8 mouse cellular contexts compared by ENCODE assay signal in the genomic region with DNA sequence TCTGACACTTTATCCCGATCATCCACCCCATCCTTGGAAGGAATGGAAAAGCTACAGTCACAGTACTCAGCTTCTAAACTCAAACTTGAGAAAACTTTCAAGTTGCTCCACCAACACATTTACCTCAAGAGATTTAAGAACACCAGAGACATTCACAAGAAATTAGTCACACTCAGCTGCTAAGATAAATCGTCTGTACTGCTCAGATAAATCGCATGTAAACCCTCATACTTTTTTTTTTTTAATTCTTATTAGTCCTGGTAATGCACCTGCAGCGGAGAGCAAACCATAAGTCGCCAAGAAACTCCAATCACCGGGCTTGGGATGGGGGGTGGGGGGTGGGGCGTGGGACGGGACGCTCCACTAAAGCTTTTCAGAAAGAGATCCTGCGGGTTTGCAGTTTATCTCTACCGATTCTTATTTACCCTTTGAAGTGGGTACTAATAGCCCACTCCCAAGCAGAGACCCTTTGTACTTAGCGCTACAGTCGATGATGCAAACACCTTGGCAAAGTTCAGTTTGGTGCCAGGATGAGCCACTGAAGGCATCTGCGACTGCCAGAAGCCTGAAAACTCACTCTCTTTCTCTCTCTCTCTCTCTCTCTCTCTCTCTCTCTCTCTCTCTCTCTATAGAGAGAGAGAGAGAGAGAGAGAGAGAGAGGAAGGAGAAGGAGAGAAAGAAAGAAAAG. TPM values are rescaled to one million over a fixed set of nuclear protein-coding genes. Genes with fewer than 3 reads are reported as not detected.
DNase-seq lines count a peak whose midpoint lies in the region; ATAC-seq and TF ChIP-seq lines count a peak whose summit lies in the region.

No protein-coding gene starts in this region.

- TF ChIP-seq EP300 in CH12.LX (IDR thresholded peaks at IDR 0.05; ENCODE audit: low read length), result no peak

- 0 out of 2 replicates have a peak, but pooled peaks cover 6% of the 10 kb centered on the region for H3K27me3 ChIP-seq in heart, embryonic 12.5 days (replicated peaks)
- H3K27me3 ChIP-seq in CH12.LX (replicated peaks), result peaks cover 13% of the 10 kb centered on the region
- no peaks in the 10 kb centered on the region for H3K27me3 ChIP-seq in forebrain, embryonic 11.5 days (ENCODE audit: control insufficient read depth, insufficient read depth, low read length)
- H3K27me3 ChIP-seq in liver, embryonic 13.5 days, result peaks cover 7% of the 10 kb centered on the region; the same call in 1 of the 2 replicates

- dilution Hi-C loops in CH12.LX (cut with MboI; ENCODE audit: extremely low pct_ligation_motif_present, extremely low pct_unique_long_range_greater_than_20kb, low sequenced_read_pairs), result no loop called here

- no peak for ATAC-seq in heart, embryonic 12.5 days (ENCODE audit: insufficient number of reproducible peaks, low FRiP score)
- no peak for ATAC-seq in forebrain, embryonic 11.5 days (replicated peaks; ENCODE audit: low FRiP score)
- ATAC-seq in liver, embryonic 13.5 days (ENCODE audit: low read depth), result no peak
- no peak for ATAC-seq in cerebellum, adult (ENCODE audit: insufficient number of reproducible peaks, low FRiP score, low TSS enrichment)

- peak overlapping the region; percentile 82 for H3K9ac ChIP-seq in heart, embryonic 12.5 days
- H3K9ac ChIP-seq in CH12.LX (ENCODE audit: insufficient read depth, low read depth), result peak overlapping the region; percentile 91
- peak overlapping the region; percentile 85 for H3K9ac ChIP-seq in forebrain, embryonic 11.5 days (ENCODE audit: low read length)
- H3K9ac ChIP-seq in liver, embryonic 13.5 days, result peak overlapping the region; percentile 96

- in situ Hi-C loops in CH12.LX (cut with MboI; ENCODE audit: low pct_ligation_motif_present, low pct_unique_long_range_greater_than_20kb, low sequenced_read_pairs), result no loop called here

- intact Hi-C loops in heart, postnatal 36 days (cut with DNase I), result loop anchor here (2.0 kb wide), 1 partner anchor 59 kb away; no protein-coding TSS in a partner anchor

- TF ChIP-seq RAD21 in CH12.LX (IDR thresholded peaks at IDR 0.05; ENCODE audit: low read depth, low read length), result no peak

- 11% methylated on average over 14 of the region's 14 CpGs for WGBS in heart, embryonic 12.5 days
- WGBS in forebrain, embryonic 11.5 days, result 12% methylated on average over 14 of the region's 14 CpGs
- 10% methylated on average over 14 of the region's 14 CpGs for WGBS in liver, embryonic 13.5 days (ENCODE audit: insufficient replicate concordance)

- peaks cover 7% of the 10 kb centered on the region for H3K4me1 ChIP-seq in heart, embryonic 12.5 days (replicated peaks)
- peaks cover 0 to 3% of the 10 kb centered on the region in 2 experiments; a peak in 2 of 4 replicates for H3K4me1 ChIP-seq in CH12.LX (ENCODE audit: control insufficient read depth in 1 of 2, insufficient read depth in 2 of 2)
- H3K4me1 ChIP-seq in forebrain, embryonic 11.5 days (replicated peaks; ENCODE audit: control insufficient read depth, insufficient read depth, low read length), result peaks cover 2% of the 10 kb centered on the region; the same call in 1 of the 2 replicates
- peaks cover 29% of the 10 kb centered on the region for H3K4me1 ChIP-seq in liver, embryonic 13.5 days (replicated peaks)

- no peak for TF ChIP-seq CTCF in CH12.LX (conservative IDR thresholded peaks at IDR 0.05 in 1 of 2, IDR thresholded peaks at IDR 0.05 in 1 of 2; ENCODE audit: low read depth in 2 of 2, low read length in 2 of 2)

- no peaks in the 10 kb centered on the region for H3K9me3 ChIP-seq in heart, embryonic 12.5 days (replicated peaks)
- no peaks in the 10 kb centered on the region for H3K9me3 ChIP-seq in CH12.LX (replicated peaks; ENCODE audit: low read length)
- no peaks in the 10 kb centered on the region for H3K9me3 ChIP-seq in forebrain, embryonic 11.5 days (ENCODE audit: control insufficient read depth, low read length)
- H3K9me3 ChIP-seq in liver, embryonic 13.5 days (replicated peaks), result no peaks in the 10 kb centered on the region

- H3K4me2 ChIP-seq in heart, embryonic 12.5 days, result peak overlapping the region; percentile 68
- peak overlapping the region; percentile 37; the same call in 1 of the 2 replicates for H3K4me2 ChIP-seq in CH12.LX (ENCODE audit: insufficient read depth, low read depth, poor library complexity, severe bottlenecking)
- H3K4me2 ChIP-seq in forebrain, embryonic 11.5 days (ENCODE audit: low read depth, low read length, severe bottlenecking), result peak overlapping the region; percentile 74
- peak overlapping the region; percentile 99 for H3K4me2 ChIP-seq in liver, embryonic 13.5 days

- H3K79me2 ChIP-seq in CH12.LX (replicated peaks; ENCODE audit: control insufficient read depth, extremely low read depth, insufficient read depth, poor library complexity, severe bottlenecking), result peaks cover 2% of the 10 kb centered on the region; the same call in 1 of the 2 replicates

- H3K36me3 ChIP-seq in heart, embryonic 12.5 days, result peaks cover 4% of the 10 kb centered on the region; the same call in 1 of the 2 replicates
- H3K36me3 ChIP-seq in CH12.LX (replicated peaks in 1 of 2; ENCODE audit: control insufficient read depth in 1 of 2, insufficient read depth in 1 of 2, low read length in 1 of 2), result no peaks in the 10 kb centered on the region
- no peaks in the 10 kb centered on the region for H3K36me3 ChIP-seq in forebrain, embryonic 11.5 days (ENCODE audit: control insufficient read depth, insufficient read depth, low read length)
- no peaks in the 10 kb centered on the region for H3K36me3 ChIP-seq in liver, embryonic 13.5 days

- DNase-seq in heart, postnatal 36 days, result no peak
- DNase-seq in CH12.LX (ENCODE audit: extremely low read depth), result no peak
- DNase-seq in forebrain, embryonic 11.5 days (ENCODE audit: low spot score), result no peak
- DNase-seq in liver, embryonic 13.5 days, result no peak
- DNase-seq in left cerebral cortex, adult 11 months (ENCODE audit: low spot score), result no peak
- no peak for DNase-seq in right cerebral cortex, postnatal 14 days

- TF ChIP-seq POLR2A in CH12.LX (IDR thresholded peaks at IDR 0.05; ENCODE audit: low read depth, low read length), result no peak

- H3K4me3 ChIP-seq in heart, embryonic 12.5 days, result peak overlapping the region; percentile 71
- peak overlapping the region; percentile 50 to 82 (median 75) for H3K4me3 ChIP-seq in CH12.LX (replicated peaks in 1 of 3; ENCODE audit: low read depth in 2 of 3, low read length in 2 of 3, poor library complexity in 1 of 3)
- H3K4me3 ChIP-seq in forebrain, embryonic 11.5 days (ENCODE audit: low read depth, low read length), result peak overlapping the region; percentile 88
- peak overlapping the region; percentile 90 for H3K4me3 ChIP-seq in liver, embryonic 13.5 days (replicated peaks)

- no peak overlapping the region for H3K27ac ChIP-seq in heart, embryonic 12.5 days (ENCODE audit: poor library complexity, severe bottlenecking)
- H3K27ac ChIP-seq in CH12.LX (ENCODE audit: insufficient read depth, low read depth), result no peak overlapping the region
- no peak overlapping the region for H3K27ac ChIP-seq in forebrain, embryonic 11.5 days (ENCODE audit: low read depth, low read length)
- peak overlapping the region; percentile 86 for H3K27ac ChIP-seq in liver, embryonic 13.5 days

TF ChIP-seq in CH12.LX, 34 proteins besides CTCF, POLR2A, EP300 and RAD21:
- TF ChIP-seq ZMIZ1 (IDR thresholded peaks at IDR 0.05; ENCODE audit: low read depth, low read length) (no peak), SMC3 (IDR thresholded peaks at IDR 0.05; ENCODE audit: low read depth, low read length) (no peak), ZNF384 (IDR thresholded peaks at IDR 0.05; ENCODE audit: low read depth, low read length) (peak; percentile 46), JUND (conservative IDR thresholded peaks at IDR 0.05; ENCODE audit: low read depth, low read length) (no peak), E2F4 (IDR thresholded peaks at IDR 0.05; ENCODE audit: insufficient replicate concordance, low read depth, low read length) (no peak)

RNA-seq across cellular contexts. Expression of gene Wdtc1, which starts 15.3 kb away (rescaled TPM):
- 16.1 and 17.9 TPM in 2 replicates for polyA plus RNA-seq in heart, embryonic 12.5 days (2016; fragmentation: Nextera tagmentation; extraction: Ambion mirVana)
- total RNA-seq in heart, postnatal 36 days (2021), result 10 to 100 TPM; 82.0 to 88.2 TPM
- total RNA-seq in CH12.LX (2012; rRNA removed), result 6.8 and 10.8 TPM in 2 replicates
- total RNA-seq in CH12.LX (2014; rRNA removed), result 2.8 and 3.0 TPM in 2 replicates
- polyA plus RNA-seq in CH12.LX (2012; ENCODE audit: insufficient read length, low read depth), result 9.1 and 9.6 TPM in 2 replicates
- polyA plus RNA-seq in forebrain, embryonic 11.5 days (2014; fragmentation: Nextera tagmentation; extraction: Ambion mirVana), result 21.0 and 24.7 TPM in 2 replicates
- 5.5 and 7.1 TPM in 2 replicates for polyA plus RNA-seq in liver, embryonic 13.5 days (2015; fragmentation: Nextera tagmentation; extraction: Ambion mirVana)

RNA-seq across cellular contexts. Expression of gene Slc9a1, which starts 31.5 kb away (rescaled TPM):
- 7.3 and 8.8 TPM in 2 replicates for polyA plus RNA-seq in heart, embryonic 12.5 days (2016; fragmentation: Nextera tagmentation; extraction: Ambion mirVana)
- 10 to 100 TPM; 17.6 to 18.8 TPM for total RNA-seq in heart, postnatal 36 days (2021)
- total RNA-seq in CH12.LX (2012; rRNA removed) (4.2 and 4.7 TPM in 2 replicates), CH12.LX (2014; rRNA removed) (0.66 and 1.4 TPM in 2 replicates)
- polyA plus RNA-seq in CH12.LX (2012; ENCODE audit: insufficient read length, low read depth), result 12.0 and 16.7 TPM in 2 replicates
- polyA plus RNA-seq in forebrain, embryonic 11.5 days (2014; fragmentation: Nextera tagmentation; extraction: Ambion mirVana), result 7.4 and 9.4 TPM in 2 replicates
- 2.7 and 3.1 TPM in 2 replicates for polyA plus RNA-seq in liver, embryonic 13.5 days (2015; fragmentation: Nextera tagmentation; extraction: Ambion mirVana)

Comparison
In these comparisons a context has a peak if more than half of its experiments do, and no peak if none do; other contexts are left out.
1. H3K4me2 ChIP-seq: peak in every context shown above with its lines; median percentile 99 in liver, embryonic 13.5 days; 74 in forebrain, embryonic 11.5 days; 68 in heart, embryonic 12.5 days; 37 in CH12.LX.